In the genomic region with DNA sequence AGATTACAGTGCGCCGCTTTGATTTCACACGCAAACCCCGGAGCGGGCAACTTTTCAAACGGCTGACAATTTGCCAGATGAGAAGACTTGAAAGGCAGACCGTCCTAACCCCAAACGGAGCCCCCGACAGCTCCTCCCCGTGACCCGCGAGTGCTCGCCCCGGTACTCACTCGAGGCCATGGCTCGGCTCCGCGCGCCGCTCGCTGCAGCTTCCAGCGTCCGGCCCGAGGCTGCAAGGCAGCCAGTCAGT, we compare ENCODE assay signal across 7 mouse cellular contexts. TPM values are rescaled to one million over a fixed set of nuclear protein-coding genes. Genes with fewer than 3 reads are reported as not detected.
DNase-seq lines count a peak whose midpoint lies in the region; ATAC-seq and TF ChIP-seq lines count a peak whose summit lies in the region.

No protein-coding gene starts in this region.

- peak overlapping the region; percentile 87 for H3K4me2 ChIP-seq in lung, embryonic 16.5 days (ENCODE audit: low read depth, low read length)
- peak overlapping the region; percentile 72 for H3K4me2 ChIP-seq in embryonic facial prominence, embryonic 15.5 days (replicated peaks)
- H3K4me2 ChIP-seq in limb, embryonic 11.5 days (ENCODE audit: low read depth, severe bottlenecking) = peak overlapping the region; percentile 49

- peak overlapping the region; percentile 95 for H3K27ac ChIP-seq in lung, embryonic 16.5 days (ENCODE audit: low read length)
- peak overlapping the region; percentile 95 for H3K27ac ChIP-seq in embryonic facial prominence, embryonic 15.5 days (replicated peaks)
- H3K27ac ChIP-seq in limb, embryonic 11.5 days (replicated peaks; ENCODE audit: low read depth, low read length) = peak overlapping the region; percentile 80
- H3K27ac ChIP-seq in small intestine, adult 2 months (ENCODE audit: insufficient read depth, low read depth, low read length) = peak overlapping the region; percentile 93

- TF ChIP-seq POLR2A in small intestine, adult 2 months (IDR thresholded peaks at IDR 0.05; ENCODE audit: low read depth, low read length) = peak; percentile 36; the same call in 1 of the 2 replicates

- TF ChIP-seq CTCF in small intestine, adult 2 months (IDR thresholded peaks at IDR 0.05; ENCODE audit: extremely low read depth, insufficient read length, insufficient replicate concordance, low read depth, low read length) = no peak

- under 1% methylated on average over 24 of the region's 24 CpGs for WGBS in lung, embryonic 16.5 days
- under 1% methylated on average over 24 of the region's 24 CpGs for WGBS in embryonic facial prominence, embryonic 15.5 days
- under 1% methylated on average over 24 of the region's 24 CpGs for WGBS in limb, embryonic 11.5 days
- under 1% methylated on average over 24 of the region's 24 CpGs for WGBS in small intestine, adult 2 months

- H3K9ac ChIP-seq in lung, embryonic 16.5 days (ENCODE audit: low read length) = peak overlapping the region; percentile 77
- H3K9ac ChIP-seq in embryonic facial prominence, embryonic 15.5 days = peak overlapping the region; percentile 61
- H3K9ac ChIP-seq in limb, embryonic 11.5 days (ENCODE audit: low read length) = peak overlapping the region; percentile 73; the same call in 1 of the 2 replicates

- peak overlapping the region; percentile 69 for H3K4me3 ChIP-seq in lung, embryonic 16.5 days (ENCODE audit: low read length)
- peak overlapping the region; percentile 86 for H3K4me3 ChIP-seq in embryonic facial prominence, embryonic 15.5 days (replicated peaks)
- peak overlapping the region; percentile 66 for H3K4me3 ChIP-seq in limb, embryonic 11.5 days (ENCODE audit: low read depth, low read length)
- peak overlapping the region; percentile 93 for H3K4me3 ChIP-seq in small intestine, adult 2 months (ENCODE audit: low read depth, low read length)

- H3K27me3 ChIP-seq in lung, embryonic 16.5 days (ENCODE audit: control insufficient read depth, insufficient read depth, low read depth, low read length) = no peaks in the 10 kb centered on the region; the same call in 1 of the 2 replicates
- no peaks in the 10 kb centered on the region for H3K27me3 ChIP-seq in embryonic facial prominence, embryonic 15.5 days
- H3K27me3 ChIP-seq in limb, embryonic 11.5 days (ENCODE audit: control insufficient read depth, insufficient read depth, low read length) = no peaks in the 10 kb centered on the region
- no peaks in the 10 kb centered on the region for H3K27me3 ChIP-seq in small intestine, adult 2 months (ENCODE audit: control insufficient read depth, insufficient read depth, low read length)

- no peak for DNase-seq in lung, postnatal 14 days
- DNase-seq in limb, embryonic 11.5 days (ENCODE audit: low spot score) = no peak
- DNase-seq in right cerebral cortex, adult 18-20 months = no peak
- DNase-seq in urinary bladder, adult 18-20 months (ENCODE audit: low spot score in 2 of 2) = no peak

- no peaks in the 10 kb centered on the region for H3K9me3 ChIP-seq in lung, embryonic 16.5 days (ENCODE audit: control insufficient read depth, low read length)
- no peaks in the 10 kb centered on the region for H3K9me3 ChIP-seq in embryonic facial prominence, embryonic 15.5 days (replicated peaks)
- no peaks in the 10 kb centered on the region for H3K9me3 ChIP-seq in limb, embryonic 11.5 days (ENCODE audit: control insufficient read depth, low read length)

- ATAC-seq in lung, embryonic 16.5 days (ENCODE audit: low read depth) = no peak
- no peak for ATAC-seq in embryonic facial prominence, embryonic 15.5 days (ENCODE audit: insufficient number of reproducible peaks, low FRiP score, low TSS enrichment, low read depth)
- no peak for ATAC-seq in limb, embryonic 11.5 days (ENCODE audit: insufficient number of reproducible peaks, low FRiP score, low TSS enrichment, low read depth)

- H3K4me1 ChIP-seq in lung, embryonic 16.5 days (replicated peaks; ENCODE audit: control insufficient read depth, insufficient read depth, low read length) = peaks cover 7% of the 10 kb centered on the region
- 0 out of 2 replicates have a peak, but pooled peaks cover 3% of the 10 kb centered on the region for H3K4me1 ChIP-seq in embryonic facial prominence, embryonic 15.5 days
- 0 out of 2 replicates have a peak, but pooled peaks cover 2% of the 10 kb centered on the region for H3K4me1 ChIP-seq in limb, embryonic 11.5 days (ENCODE audit: control insufficient read depth, insufficient read depth, low read length)
- H3K4me1 ChIP-seq in small intestine, adult 2 months (ENCODE audit: control insufficient read depth, insufficient read depth, insufficient read length, low read length) = peaks cover 4% of the 10 kb centered on the region; the same call in 1 of the 2 replicates

- H3K36me3 ChIP-seq in lung, embryonic 16.5 days (ENCODE audit: control insufficient read depth, insufficient read depth, low read length) = no peaks in the 10 kb centered on the region
- no peaks in the 10 kb centered on the region for H3K36me3 ChIP-seq in embryonic facial prominence, embryonic 15.5 days
- no peaks in the 10 kb centered on the region for H3K36me3 ChIP-seq in limb, embryonic 11.5 days (ENCODE audit: control insufficient read depth, insufficient read depth, low read length)
- H3K36me3 ChIP-seq in small intestine, adult 2 months (ENCODE audit: control insufficient read depth, insufficient read depth, low read length) = no peaks in the 10 kb centered on the region

RNA-seq across cellular contexts. Expression of a gene that starts 0.3 kb away (rescaled TPM):
- 1.1 and 1.2 TPM in 2 replicates for polyA plus RNA-seq in lung, embryonic 16.5 days (2015; fragmentation: Nextera tagmentation; extraction: Ambion mirVana)
- polyA plus RNA-seq in embryonic facial prominence, embryonic 15.5 days (2015; fragmentation: Nextera tagmentation; extraction: Ambion mirVana) = 1.3 and 1.5 TPM in 2 replicates
- 0.88 and 0.93 TPM in 2 replicates for polyA plus RNA-seq in limb, embryonic 11.5 days (2014; fragmentation: Nextera tagmentation; extraction: Ambion mirVana)
- 0.67 and 1.5 TPM in 2 replicates for polyA plus RNA-seq in small intestine, adult 2 months (2012; rRNA removed)
